14 mouse cellular contexts compared by ENCODE assay signal in the genomic region with DNA sequence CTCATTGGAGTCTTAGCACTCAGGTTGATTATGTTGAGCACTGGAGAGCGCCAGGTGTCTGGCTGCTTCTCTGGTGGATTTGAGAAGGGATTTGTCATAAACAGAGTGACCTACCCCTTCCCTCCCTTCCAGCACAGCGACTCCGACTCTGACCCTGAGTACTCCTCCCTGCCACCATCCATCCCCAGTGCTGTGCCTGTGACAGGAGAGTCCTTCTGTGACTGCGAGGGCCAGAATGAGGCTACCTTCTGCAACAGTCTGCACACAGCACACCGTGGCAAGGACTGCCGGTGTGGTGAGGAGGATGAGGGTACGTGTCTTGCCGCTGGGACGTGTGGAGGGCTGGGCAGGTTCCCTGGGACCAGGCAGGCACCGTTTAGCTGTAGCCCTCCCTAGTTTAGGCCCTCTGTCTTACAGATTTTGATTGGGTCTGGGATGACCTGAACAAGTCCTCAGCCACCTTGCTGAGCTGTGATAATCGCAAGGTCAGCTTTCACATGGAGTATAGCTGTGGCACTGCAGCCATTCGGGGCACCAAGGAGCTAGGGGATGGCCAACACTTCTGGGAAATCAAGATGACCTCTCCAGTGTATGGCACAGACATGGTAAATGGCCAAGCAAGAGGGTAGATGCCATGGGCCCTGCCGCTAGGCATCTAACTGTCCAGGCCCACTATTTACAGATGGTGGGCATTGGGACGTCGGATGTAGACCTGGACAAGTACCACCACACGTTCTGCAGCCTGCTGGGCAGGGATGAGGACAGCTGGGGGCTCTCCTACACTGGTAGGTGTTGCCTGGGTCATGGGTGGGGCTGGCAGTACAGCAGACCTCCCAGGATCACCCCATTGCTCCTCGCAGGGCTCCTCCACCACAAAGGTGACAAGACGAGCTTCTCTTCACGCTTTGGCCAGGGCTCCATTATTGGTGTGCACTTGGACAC. TPM values are rescaled to one million over a fixed set of nuclear protein-coding genes. Genes with fewer than 3 reads are reported as not detected.
A peak's percentile ranks its signal among the peaks of the same experiment; 100 is the strongest.
DNase-seq lines count a peak whose midpoint lies in the region; ATAC-seq and TF ChIP-seq lines count a peak whose summit lies in the region.
"Had no signal": no experiment of that assay in that cellular context is flagged by ENCODE, and none has a peak within 500 bp of the region (broad histone marks: within the 10 kb centered on the region; RNA-seq: fewer than 3 reads in every experiment).

No protein-coding gene starts in this region.

- H3K4me1 ChIP-seq in forebrain, embryonic 10.5 days, result peaks cover 38% of the 10 kb centered on the region
- peaks cover 28% of the 10 kb centered on the region for H3K4me1 ChIP-seq in forebrain, embryonic 16.5 days (replicated peaks; ENCODE audit: control insufficient read depth, insufficient read depth, low read length)
- peaks cover 21% of the 10 kb centered on the region for H3K4me1 ChIP-seq in midbrain, embryonic 11.5 days (ENCODE audit: control insufficient read depth, insufficient read depth, low read length)
- H3K4me1 ChIP-seq in midbrain, embryonic 16.5 days (ENCODE audit: control insufficient read depth, insufficient read depth, low read length), result peaks cover 40% of the 10 kb centered on the region

- H3K9ac ChIP-seq in forebrain, embryonic 16.5 days (replicated peaks; ENCODE audit: low read depth, low read length), result no peak overlapping the region
- no peak overlapping the region for H3K9ac ChIP-seq in midbrain, embryonic 11.5 days (ENCODE audit: low read length)
- H3K9ac ChIP-seq in midbrain, embryonic 16.5 days (ENCODE audit: low read depth, low read length), result no peak overlapping the region
- H3K9ac ChIP-seq: kidney, embryonic 15.5 days; limb, embryonic 15.5 days had no signal

- no peak overlapping the region for H3K4me2 ChIP-seq in forebrain, embryonic 16.5 days (ENCODE audit: low read length)
- H3K4me2 ChIP-seq in midbrain, embryonic 11.5 days, result no peak overlapping the region
- H3K4me2 ChIP-seq in midbrain, embryonic 16.5 days (ENCODE audit: low read length), result no peak overlapping the region
- no peak overlapping the region for H3K4me2 ChIP-seq in myocyte (ENCODE audit: low read depth)
- H3K4me2 ChIP-seq: kidney, embryonic 15.5 days; limb, embryonic 15.5 days had no signal

- TF ChIP-seq POLR2A in myocyte (IDR thresholded peaks at IDR 0.05; ENCODE audit: insufficient read length, low read depth), result peak; percentile 34

- H3K9me3 ChIP-seq in forebrain, embryonic 10.5 days, result no peaks in the 10 kb centered on the region
- no peaks in the 10 kb centered on the region for H3K9me3 ChIP-seq in forebrain, embryonic 16.5 days (ENCODE audit: control insufficient read depth, low read length)
- no peaks in the 10 kb centered on the region for H3K9me3 ChIP-seq in midbrain, embryonic 11.5 days (ENCODE audit: control insufficient read depth, low read length)
- no peaks in the 10 kb centered on the region for H3K9me3 ChIP-seq in midbrain, embryonic 16.5 days (replicated peaks; ENCODE audit: control insufficient read depth, low read length, poor library complexity, severe bottlenecking)
- H3K9me3 ChIP-seq: kidney, embryonic 15.5 days; limb, embryonic 15.5 days had no signal

- H3K4me3 ChIP-seq in forebrain, embryonic 10.5 days, result peak overlapping the region; percentile 1; the same call in 1 of the 2 replicates
- no peak overlapping the region for H3K4me3 ChIP-seq in forebrain, embryonic 16.5 days (replicated peaks; ENCODE audit: low read length)
- H3K4me3 ChIP-seq in midbrain, embryonic 11.5 days (ENCODE audit: low read depth, low read length), result no peak overlapping the region
- no peak overlapping the region for H3K4me3 ChIP-seq in midbrain, embryonic 16.5 days (ENCODE audit: low read depth, low read length)
- no peak overlapping the region for H3K4me3 ChIP-seq in myocyte
- H3K4me3 ChIP-seq: kidney, embryonic 15.5 days; limb, embryonic 15.5 days had no signal

- no peak overlapping the region for H3ac ChIP-seq in myocyte (ENCODE audit: control insufficient read depth, insufficient read length)

- ATAC-seq in forebrain, embryonic 16.5 days, result no peak
- ATAC-seq in midbrain, embryonic 11.5 days (ENCODE audit: low FRiP score), result no peak
- ATAC-seq in midbrain, embryonic 16.5 days, result no peak
- ATAC-seq: forebrain, embryonic 14.5 days had no signal

- H3K27me3 ChIP-seq in forebrain, embryonic 10.5 days (ENCODE audit: poor library complexity, severe bottlenecking), result no peaks in the 10 kb centered on the region
- no peaks in the 10 kb centered on the region for H3K27me3 ChIP-seq in forebrain, embryonic 16.5 days (replicated peaks; ENCODE audit: control insufficient read depth, insufficient read depth, low read length)
- H3K27me3 ChIP-seq in midbrain, embryonic 11.5 days (ENCODE audit: control insufficient read depth, insufficient read depth, low read length), result no peaks in the 10 kb centered on the region
- H3K27me3 ChIP-seq in midbrain, embryonic 16.5 days (ENCODE audit: control insufficient read depth, insufficient read depth, low read depth, low read length), result no peaks in the 10 kb centered on the region
- H3K27me3 ChIP-seq in myocyte (ENCODE audit: control insufficient read depth, insufficient read depth, insufficient read length), result no peaks in the 10 kb centered on the region
- H3K27me3 ChIP-seq: kidney, embryonic 15.5 days; limb, embryonic 15.5 days had no signal

- WGBS in forebrain, embryonic 10.5 days, result 89% methylated on average over 19 of the region's 19 CpGs
- 86% methylated on average over 19 of the region's 19 CpGs for WGBS in forebrain, embryonic 16.5 days
- 88% methylated on average over 19 of the region's 19 CpGs for WGBS in midbrain, embryonic 11.5 days
- 90% methylated on average over 19 of the region's 19 CpGs for WGBS in midbrain, embryonic 16.5 days

- no peak overlapping the region for H3K27ac ChIP-seq in forebrain, embryonic 10.5 days
- no peak overlapping the region for H3K27ac ChIP-seq in forebrain, embryonic 16.5 days (ENCODE audit: low read length)
- no peak overlapping the region for H3K27ac ChIP-seq in midbrain, embryonic 11.5 days (ENCODE audit: low read depth, low read length)
- no peak overlapping the region for H3K27ac ChIP-seq in midbrain, embryonic 16.5 days (ENCODE audit: low read length)
- H3K27ac ChIP-seq: kidney, embryonic 15.5 days; limb, embryonic 15.5 days had no signal

- peaks cover 18% of the 10 kb centered on the region for H3K79me2 ChIP-seq in myocyte (ENCODE audit: control insufficient read depth, insufficient read depth)

- H3K36me3 ChIP-seq in forebrain, embryonic 10.5 days (replicated peaks), result peaks cover 55% of the 10 kb centered on the region
- H3K36me3 ChIP-seq in forebrain, embryonic 16.5 days (ENCODE audit: control insufficient read depth, insufficient read depth), result peaks cover 22% of the 10 kb centered on the region
- H3K36me3 ChIP-seq in midbrain, embryonic 11.5 days (ENCODE audit: control insufficient read depth, insufficient read depth, low read length), result peaks cover 15% of the 10 kb centered on the region
- peaks cover 26% of the 10 kb centered on the region for H3K36me3 ChIP-seq in midbrain, embryonic 16.5 days (ENCODE audit: control insufficient read depth, insufficient read depth, low read length)
- H3K36me3 ChIP-seq in myocyte (ENCODE audit: control insufficient read depth, insufficient read depth), result peaks cover 5% of the 10 kb centered on the region

- DNase-seq in forebrain, embryonic 10.5 days (ENCODE audit: extremely low spot score, low spot score), result no peak
- peak; percentile 7 for DNase-seq in layer of hippocampus, adult 11-12 months (ENCODE audit: low spot score)
- no peak for DNase-seq in layer of hippocampus, adult 9-10 months (ENCODE audit: low spot score)
- DNase-seq in midbrain, embryonic 11.5 days (ENCODE audit: low spot score, missing footprints), result peak; percentile 66
- no peak for DNase-seq in T-cell, adult 2 months (ENCODE audit: low spot score)
- DNase-seq: layer of hippocampus, adult 9-11 months; right cerebral cortex, postnatal 25 days; thymus, postnatal 25 days had no signal

RNA-seq across cellular contexts. Expression of a gene that starts 4.0 kb away (rescaled TPM):
- 42.8 and 45.3 TPM in 2 replicates for polyA plus RNA-seq in forebrain, embryonic 10.5 days (2016; fragmentation: Nextera tagmentation; extraction: Ambion mirVana)
- polyA plus RNA-seq in forebrain, embryonic 16.5 days (2015; fragmentation: Nextera tagmentation; extraction: Ambion mirVana), result 82.1 and 86.8 TPM in 2 replicates
- 37.3 and 44.4 TPM in 2 replicates for polyA plus RNA-seq in midbrain, embryonic 11.5 days (2014; fragmentation: Nextera tagmentation; extraction: Ambion mirVana)
- polyA plus RNA-seq in midbrain, embryonic 16.5 days (2015; fragmentation: Nextera tagmentation; extraction: Ambion mirVana), result 85.8 and 90.5 TPM in 2 replicates
- polyA plus RNA-seq in myocyte (2012; fragmentation: generic; extraction: Trizol), result 46.6 TPM

RNA-seq across cellular contexts. Expression of a gene that starts 4.3 kb away (rescaled TPM):
- polyA plus RNA-seq in forebrain, embryonic 10.5 days (2016; fragmentation: Nextera tagmentation; extraction: Ambion mirVana), result 81.3 and 82.5 TPM in 2 replicates
- 66.8 and 71.1 TPM in 2 replicates for polyA plus RNA-seq in forebrain, embryonic 16.5 days (2015; fragmentation: Nextera tagmentation; extraction: Ambion mirVana)
- polyA plus RNA-seq in midbrain, embryonic 11.5 days (2014; fragmentation: Nextera tagmentation; extraction: Ambion mirVana), result 70.4 and 73.8 TPM in 2 replicates
- 54.3 and 54.7 TPM in 2 replicates for polyA plus RNA-seq in midbrain, embryonic 16.5 days (2015; fragmentation: Nextera tagmentation; extraction: Ambion mirVana)
- polyA plus RNA-seq in myocyte (2012; fragmentation: generic; extraction: Trizol), result 38.5 TPM

RNA-seq across cellular contexts. Expression of a gene that starts 4.5 kb away (rescaled TPM):
- polyA plus RNA-seq in forebrain, embryonic 10.5 days (2016; fragmentation: Nextera tagmentation; extraction: Ambion mirVana), result 30.3 and 30.4 TPM in 2 replicates
- polyA plus RNA-seq in forebrain, embryonic 16.5 days (2015; fragmentation: Nextera tagmentation; extraction: Ambion mirVana), result 32.4 and 35.7 TPM in 2 replicates
- 18.4 and 20.8 TPM in 2 replicates for polyA plus RNA-seq in midbrain, embryonic 11.5 days (2014; fragmentation: Nextera tagmentation; extraction: Ambion mirVana)
- polyA plus RNA-seq in midbrain, embryonic 16.5 days (2015; fragmentation: Nextera tagmentation; extraction: Ambion mirVana), result 28.6 and 28.8 TPM in 2 replicates
- 12.5 TPM for polyA plus RNA-seq in myocyte (2012; fragmentation: generic; extraction: Trizol)

RNA-seq across cellular contexts. Expression of a gene that starts 4.5 kb away (rescaled TPM):
- 100 and 103 TPM in 2 replicates for polyA plus RNA-seq in forebrain, embryonic 10.5 days (2016; fragmentation: Nextera tagmentation; extraction: Ambion mirVana)
- 72.3 and 79.8 TPM in 2 replicates for polyA plus RNA-seq in forebrain, embryonic 16.5 days (2015; fragmentation: Nextera tagmentation; extraction: Ambion mirVana)
- polyA plus RNA-seq in midbrain, embryonic 11.5 days (2014; fragmentation: Nextera tagmentation; extraction: Ambion mirVana), result 68.6 and 73.2 TPM in 2 replicates
- 72.9 and 77.2 TPM in 2 replicates for polyA plus RNA-seq in midbrain, embryonic 16.5 days (2015; fragmentation: Nextera tagmentation; extraction: Ambion mirVana)
- 142 TPM for polyA plus RNA-seq in myocyte (2012; fragmentation: generic; extraction: Trizol)

RNA-seq across cellular contexts. Expression of a gene that starts 5.9 kb away (rescaled TPM):
- polyA plus RNA-seq in forebrain, embryonic 10.5 days (2016; fragmentation: Nextera tagmentation; extraction: Ambion mirVana), result 50.1 and 51.8 TPM in 2 replicates
- 63.4 and 76.1 TPM in 2 replicates for polyA plus RNA-seq in forebrain, embryonic 16.5 days (2015; fragmentation: Nextera tagmentation; extraction: Ambion mirVana)
- polyA plus RNA-seq in midbrain, embryonic 11.5 days (2014; fragmentation: Nextera tagmentation; extraction: Ambion mirVana), result 48.0 and 49.5 TPM in 2 replicates
- polyA plus RNA-seq in midbrain, embryonic 16.5 days (2015; fragmentation: Nextera tagmentation; extraction: Ambion mirVana), result 79.7 and 88.6 TPM in 2 replicates
- 23.7 TPM for polyA plus RNA-seq in myocyte (2012; fragmentation: generic; extraction: Trizol)

Comparison
In these comparisons a context has a peak if more than half of its experiments do, and no peak if none do; other contexts are left out.
1. DNase-seq: peak in layer of hippocampus, adult 11-12 months (single experiment) and midbrain, embryonic 11.5 days (single experiment); none in forebrain, embryonic 10.5 days (single experiment), layer of hippocampus, adult 9-10 months (single experiment) and T-cell, adult 2 months (single experiment).